Mouse (Mus musculus): ENCODE measurements around the gene BC004004. TPM values are rescaled to one million over a fixed set of nuclear protein-coding genes. Genes with fewer than 3 reads are reported as not detected.
A peak's percentile ranks its signal among the peaks of the same experiment; 100 is the strongest.
"Not testable (repeated sequence)": the region's sequence is repeated elsewhere in the genome, so short reads cannot be mapped to it uniquely, and the experiment has no call there.

Gene BC004004
- polyA plus RNA-seq, 1 experiment from 2014 or later = 83.0 TPM

DNA sequence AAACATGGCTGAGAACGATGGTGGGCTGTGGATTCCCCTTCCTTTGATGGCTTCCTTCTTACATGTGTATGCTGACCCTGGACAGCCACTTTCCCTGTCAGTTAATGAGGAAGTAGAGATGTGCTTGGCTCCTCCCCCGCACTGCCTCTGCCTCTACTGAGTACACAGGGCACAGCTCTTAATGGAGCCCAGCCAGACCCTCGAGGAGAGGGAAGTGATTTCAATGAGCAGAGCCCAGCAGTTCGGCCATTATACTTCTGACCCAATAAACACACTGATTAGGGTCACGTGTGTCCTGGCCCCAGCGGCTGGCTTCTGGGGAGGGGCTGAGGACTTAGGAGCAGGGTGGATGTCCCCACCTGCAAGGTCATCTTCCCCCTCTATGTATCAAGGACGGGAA lies 22.9 kb upstream of the BC004004 start:
- Histone ChIP-seq H3K27me3 (ENCODE audit: control insufficient read depth, insufficient read depth, low read length) (no peaks in the 10 kb centered on the region), H3K9me3 (replicated peaks; ENCODE audit: control insufficient read depth, low read length) (no peaks in the 10 kb centered on the region), H3K36me3 (ENCODE audit: control insufficient read depth, insufficient read depth, low read length) (peaks cover 5% of the 10 kb centered on the region; the same call in 1 of the 2 replicates), H3K9ac (ENCODE audit: low read length) (no peak overlapping the region), H3K4me1 (ENCODE audit: control insufficient read depth, insufficient read depth, low read length) (peaks cover 3% of the 10 kb centered on the region), H3K4me3 (replicated peaks; ENCODE audit: low read length) (no peak overlapping the region), H3K4me2 (ENCODE audit: low read depth, low read length) (no peak overlapping the region), H3K27ac (ENCODE audit: low read length) (no peak overlapping the region)
- ATAC-seq (ENCODE audit: insufficient read depth, low FRiP score) = no peak
- WGBS = 42% methylated on average over 7 of the region's 7 CpGs

DNA sequence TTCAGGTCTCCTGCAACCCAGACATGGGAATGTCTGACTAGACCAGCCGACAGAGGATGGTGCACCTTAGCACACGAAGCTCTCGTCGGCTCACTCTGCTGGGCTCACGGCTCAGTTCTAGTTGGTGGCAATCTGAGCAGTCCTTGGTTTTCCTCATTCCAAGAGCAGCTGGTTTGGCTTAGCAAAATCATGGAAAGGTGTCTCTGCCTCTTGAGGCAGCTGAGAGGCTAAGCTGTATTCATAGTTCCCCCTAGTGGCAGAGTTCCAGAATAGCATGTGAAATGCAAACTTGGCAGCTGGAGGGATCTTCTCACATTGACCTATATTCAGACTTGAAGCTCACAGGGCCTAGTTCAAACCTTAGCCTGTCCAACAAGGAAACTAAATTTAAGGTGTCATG lies 22.0 kb upstream of the BC004004 start:
- Histone ChIP-seq H3K4me3 (replicated peaks; ENCODE audit: low read length) (no peak overlapping the region), H3K9ac (ENCODE audit: low read length) (no peak overlapping the region), H3K27me3 (ENCODE audit: control insufficient read depth, insufficient read depth, low read length) (no peaks in the 10 kb centered on the region), H3K4me1 (ENCODE audit: control insufficient read depth, insufficient read depth, low read length) (peaks cover 5% of the 10 kb centered on the region), H3K27ac (ENCODE audit: low read length) (no peak overlapping the region), H3K9me3 (replicated peaks; ENCODE audit: control insufficient read depth, low read length) (no peaks in the 10 kb centered on the region), H3K4me2 (ENCODE audit: low read depth, low read length) (no peak overlapping the region), H3K36me3 (ENCODE audit: control insufficient read depth, insufficient read depth, low read length) (peaks cover 12% of the 10 kb centered on the region)
- 29% methylated on average over 5 of the region's 5 CpGs for WGBS
- ATAC-seq (ENCODE audit: insufficient read depth, low FRiP score) = peak; percentile 50; the same call in 1 of the 2 replicates

DNA sequence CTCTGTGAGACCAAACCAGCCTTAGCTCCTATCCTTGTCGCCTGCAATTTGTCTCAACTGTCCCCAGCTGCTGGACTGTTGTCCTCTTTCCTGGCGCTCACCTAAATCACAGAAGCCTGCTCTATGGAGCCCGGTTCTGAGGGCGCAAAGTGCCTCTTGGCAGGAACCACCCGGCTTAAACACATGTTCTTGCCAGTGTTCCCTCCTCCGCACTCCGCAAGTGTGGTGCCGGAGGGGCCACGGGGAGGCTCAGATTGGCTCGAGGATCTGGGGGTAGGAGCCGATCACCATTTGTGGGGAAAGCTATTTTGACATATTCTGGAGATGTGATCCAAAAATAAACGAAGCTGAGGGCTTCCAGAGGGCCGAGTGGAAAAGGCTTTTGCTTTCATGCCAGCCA lies 20.7 kb upstream of the BC004004 start:
- no peak overlapping the region for H3K9ac ChIP-seq (ENCODE audit: low read length)
- H3K27me3 ChIP-seq (ENCODE audit: control insufficient read depth, insufficient read depth, low read length) = no peaks in the 10 kb centered on the region
- peaks cover 12% of the 10 kb centered on the region for H3K36me3 ChIP-seq (ENCODE audit: control insufficient read depth, insufficient read depth, low read length)
- H3K4me3 ChIP-seq (replicated peaks; ENCODE audit: low read length) = no peak overlapping the region
- peaks cover 11% of the 10 kb centered on the region for H3K4me1 ChIP-seq (ENCODE audit: control insufficient read depth, insufficient read depth, low read length)
- WGBS = 67% methylated on average over 13 of the region's 13 CpGs
- no peaks in the 10 kb centered on the region for H3K9me3 ChIP-seq (replicated peaks; ENCODE audit: control insufficient read depth, low read length)
- no peak for ATAC-seq (ENCODE audit: insufficient read depth, low FRiP score)
- no peak overlapping the region for H3K27ac ChIP-seq (ENCODE audit: low read length)
- H3K4me2 ChIP-seq (ENCODE audit: low read depth, low read length) = no peak overlapping the region

DNA sequence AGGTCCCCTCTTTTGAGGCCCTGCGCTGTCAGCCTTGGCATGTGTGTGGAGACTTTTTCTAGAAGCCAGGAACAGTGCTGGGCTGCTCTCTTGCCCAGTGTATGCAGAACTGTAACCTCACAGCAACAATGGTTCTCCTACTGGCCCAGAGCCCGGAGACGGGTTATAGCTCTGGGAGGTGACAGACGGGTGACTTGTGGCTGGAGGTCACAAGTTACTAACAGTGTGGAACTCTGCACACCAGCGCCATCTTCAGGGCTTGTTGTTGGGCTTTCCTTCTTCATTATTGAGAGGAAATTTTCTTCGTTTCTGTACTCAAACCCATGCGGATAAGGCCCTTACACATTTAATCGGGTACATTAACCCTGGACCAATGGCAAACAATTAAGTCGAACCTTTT lies 19.1 kb upstream of the BC004004 start:
- no peaks in the 10 kb centered on the region for H3K27me3 ChIP-seq (ENCODE audit: control insufficient read depth, insufficient read depth, low read length)
- H3K9ac ChIP-seq (ENCODE audit: low read length) = no peak overlapping the region
- peaks cover 11% of the 10 kb centered on the region for H3K4me1 ChIP-seq (ENCODE audit: control insufficient read depth, insufficient read depth, low read length)
- H3K27ac ChIP-seq (ENCODE audit: low read length) = no peak overlapping the region
- no peak overlapping the region for H3K4me3 ChIP-seq (replicated peaks; ENCODE audit: low read length)
- no peak for ATAC-seq (ENCODE audit: insufficient read depth, low FRiP score)
- no peak overlapping the region for H3K4me2 ChIP-seq (ENCODE audit: low read depth, low read length)
- WGBS = 60% methylated on average over 9 of the region's 9 CpGs
- peaks cover 12% of the 10 kb centered on the region for H3K36me3 ChIP-seq (ENCODE audit: control insufficient read depth, insufficient read depth, low read length)
- no peaks in the 10 kb centered on the region for H3K9me3 ChIP-seq (replicated peaks; ENCODE audit: control insufficient read depth, low read length)

DNA sequence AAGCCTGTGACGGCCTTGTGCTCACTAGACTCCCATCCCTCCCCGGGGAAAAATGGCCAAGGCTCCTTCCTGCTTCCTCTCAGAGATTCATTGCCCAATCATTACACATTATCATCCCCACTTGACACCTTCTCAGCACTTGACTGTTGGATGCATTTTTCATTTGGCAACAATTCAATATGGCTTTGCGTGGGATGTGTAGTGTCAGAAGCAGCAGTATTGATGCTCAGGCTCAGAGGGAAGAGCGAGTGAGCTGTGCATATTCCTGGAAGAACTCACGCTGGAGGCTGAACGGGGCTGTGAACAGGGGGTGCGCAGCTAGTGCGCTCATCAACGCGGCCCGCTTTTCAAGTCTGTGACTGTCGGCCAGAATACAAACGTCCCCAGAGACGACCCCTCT lies 17.6 kb upstream of the BC004004 start:
- H3K27ac ChIP-seq (ENCODE audit: low read length); ATAC-seq (ENCODE audit: insufficient read depth, low FRiP score); H3K4me3 ChIP-seq (replicated peaks; ENCODE audit: low read length); H3K9ac ChIP-seq (ENCODE audit: low read length); H3K9me3 ChIP-seq (replicated peaks; ENCODE audit: control insufficient read depth, low read length); H3K4me2 ChIP-seq (ENCODE audit: low read depth, low read length); H3K27me3 ChIP-seq (ENCODE audit: control insufficient read depth, insufficient read depth, low read length): not testable (repeated sequence)
- Histone ChIP-seq H3K36me3 (ENCODE audit: control insufficient read depth, insufficient read depth, low read length) (peaks cover 12% of the 10 kb centered on the region), H3K4me1 (ENCODE audit: control insufficient read depth, insufficient read depth, low read length) (peaks cover 11% of the 10 kb centered on the region)
- WGBS = 75% methylated on average over 14 of the region's 14 CpGs

DNA sequence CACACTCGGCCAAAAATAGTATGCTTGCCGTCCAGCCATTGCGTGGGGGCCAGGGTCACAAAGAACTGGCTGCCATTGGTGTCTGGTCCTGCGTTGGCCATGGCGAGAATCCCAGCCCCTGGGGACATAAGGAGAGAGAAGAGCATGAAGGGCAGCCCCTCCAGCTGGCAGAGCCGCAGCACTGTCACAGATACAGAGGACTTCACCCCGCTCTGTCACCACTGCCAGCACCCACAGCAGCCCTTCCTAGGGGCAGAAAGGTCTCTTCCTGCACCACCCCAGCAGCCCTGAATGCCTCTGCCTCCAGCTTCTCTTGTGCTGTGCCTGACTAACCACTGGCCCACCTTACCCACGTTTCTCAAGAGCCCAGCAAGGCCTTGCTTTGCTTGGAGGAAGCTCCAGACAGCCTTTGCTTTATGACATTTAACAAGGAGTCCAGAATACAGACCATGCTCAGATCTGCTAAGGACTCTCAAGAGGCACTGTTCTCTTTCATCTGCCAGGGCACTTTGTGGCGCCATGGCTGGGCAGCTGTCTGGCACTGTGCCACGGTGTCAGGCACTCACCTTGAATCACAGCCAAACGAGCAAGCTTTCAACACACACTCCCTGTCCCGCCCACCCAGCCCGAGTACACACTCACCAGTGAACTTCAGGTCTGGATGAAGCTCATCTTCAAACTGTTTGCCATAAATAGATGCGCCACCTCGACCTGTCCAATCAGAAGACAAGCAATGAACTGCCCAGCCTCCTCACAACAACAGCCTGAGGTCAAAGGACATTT lies 16.8 kb upstream of the BC004004 start:
- H3K27ac ChIP-seq (ENCODE audit: low read length) = peak overlapping the region; percentile 41; the same call in 1 of the 2 replicates
- H3K27me3 ChIP-seq (ENCODE audit: control insufficient read depth, insufficient read depth, low read length) = no peaks in the 10 kb centered on the region
- WGBS = 70% methylated on average over 15 of the region's 15 CpGs
- H3K36me3 ChIP-seq (ENCODE audit: control insufficient read depth, insufficient read depth, low read length) = peaks cover 12% of the 10 kb centered on the region
- H3K9ac ChIP-seq (ENCODE audit: low read length) = no peak overlapping the region
- no peak overlapping the region for H3K4me2 ChIP-seq (ENCODE audit: low read depth, low read length)
- peaks cover 8% of the 10 kb centered on the region; the same call in 1 of the 2 replicates for H3K4me1 ChIP-seq (ENCODE audit: control insufficient read depth, insufficient read depth, low read length)
- H3K4me3 ChIP-seq (replicated peaks; ENCODE audit: low read length) = no peak overlapping the region
- peak; percentile 35; the same call in 1 of the 2 replicates for ATAC-seq (ENCODE audit: insufficient read depth, low FRiP score)
- no peaks in the 10 kb centered on the region for H3K9me3 ChIP-seq (replicated peaks; ENCODE audit: control insufficient read depth, low read length)

DNA sequence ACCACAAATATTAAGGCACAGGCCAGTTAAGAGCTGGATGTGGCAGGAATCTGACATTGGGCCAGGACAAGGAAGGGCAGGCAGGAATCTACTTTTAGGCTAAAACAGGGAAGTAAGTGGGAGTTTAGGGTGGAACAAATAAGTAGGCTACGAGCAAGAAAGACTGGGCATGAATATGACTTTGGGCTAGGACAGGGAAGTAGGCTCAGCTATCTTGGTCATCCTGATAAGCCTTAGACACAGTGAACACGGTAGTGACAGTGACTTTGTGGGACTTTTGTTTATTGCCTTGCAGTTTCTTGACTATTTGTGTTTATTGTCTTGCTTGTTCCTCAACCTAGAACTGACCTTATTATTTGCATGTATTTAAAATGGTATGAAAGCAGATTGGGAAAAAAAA lies 15.4 kb upstream of the BC004004 start:
- H3K4me2 ChIP-seq (ENCODE audit: low read depth, low read length) = no peak overlapping the region
- no peak overlapping the region for H3K27ac ChIP-seq (ENCODE audit: low read length)
- H3K9me3 ChIP-seq (replicated peaks; ENCODE audit: control insufficient read depth, low read length) = no peaks in the 10 kb centered on the region
- H3K9ac ChIP-seq (ENCODE audit: low read length) = no peak overlapping the region
- peaks cover 8% of the 10 kb centered on the region; the same call in 1 of the 2 replicates for H3K4me1 ChIP-seq (ENCODE audit: control insufficient read depth, insufficient read depth, low read length)
- H3K4me3 ChIP-seq (replicated peaks; ENCODE audit: low read length) = no peak overlapping the region
- ATAC-seq (ENCODE audit: insufficient read depth, low FRiP score) = no peak
- 87% methylated on average over 2 of the region's 2 CpGs for WGBS
- H3K36me3 ChIP-seq (ENCODE audit: control insufficient read depth, insufficient read depth, low read length) = peaks cover 16% of the 10 kb centered on the region
- H3K27me3 ChIP-seq (ENCODE audit: control insufficient read depth, insufficient read depth, low read length) = no peaks in the 10 kb centered on the region

DNA sequence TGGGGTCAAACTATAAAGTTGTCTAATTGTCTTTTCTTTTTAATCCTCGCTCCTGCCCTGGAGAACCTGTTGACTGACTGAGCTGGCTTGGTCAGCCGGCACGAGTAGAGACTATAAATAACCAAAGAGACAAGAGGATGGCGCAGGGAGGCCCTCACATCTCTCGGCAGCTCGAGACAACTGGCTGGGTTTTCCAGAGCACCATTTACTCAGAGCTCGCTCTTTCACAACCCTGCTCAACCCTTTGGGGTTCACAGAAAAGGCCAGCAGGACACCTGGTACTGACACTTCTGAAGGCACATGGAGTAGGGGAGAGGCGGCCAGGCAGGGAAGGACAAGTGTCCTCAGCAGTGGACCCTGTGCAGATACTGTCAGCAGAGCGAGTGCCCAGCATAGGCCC lies 14.9 kb upstream of the BC004004 start:
- H3K9ac ChIP-seq (ENCODE audit: low read length) = no peak overlapping the region

DNA sequence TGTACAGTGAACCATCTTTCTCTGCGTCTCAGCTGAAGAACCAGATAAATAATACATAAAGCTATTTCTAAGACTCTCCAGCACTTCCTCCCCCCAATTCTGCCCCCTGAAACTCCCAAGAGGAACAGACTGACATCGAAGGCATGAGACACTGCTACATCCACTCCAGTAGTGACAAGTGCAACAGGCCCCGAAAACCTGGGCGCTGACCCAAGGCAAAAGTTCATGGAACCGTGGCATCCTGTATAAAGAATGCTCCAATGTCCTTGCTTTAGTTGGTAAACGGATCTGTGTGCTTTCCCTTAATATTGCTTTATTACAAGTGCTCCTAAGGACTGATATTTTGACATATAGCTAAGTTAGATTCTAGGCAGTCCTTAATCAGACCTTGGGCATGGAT lies 13.8 kb upstream of the BC004004 start:
- not testable (repeated sequence) for H3K27ac ChIP-seq (ENCODE audit: low read length); H3K4me3 ChIP-seq (replicated peaks; ENCODE audit: low read length); H3K4me2 ChIP-seq (ENCODE audit: low read depth, low read length); H3K4me1 ChIP-seq (ENCODE audit: control insufficient read depth, insufficient read depth, low read length); H3K9ac ChIP-seq (ENCODE audit: low read length); H3K9me3 ChIP-seq (replicated peaks; ENCODE audit: control insufficient read depth, low read length); ATAC-seq (ENCODE audit: insufficient read depth, low FRiP score); H3K27me3 ChIP-seq (ENCODE audit: control insufficient read depth, insufficient read depth, low read length)
- 87% methylated on average over 6 of the region's 6 CpGs for WGBS
- peaks cover 20% of the 10 kb centered on the region for H3K36me3 ChIP-seq (ENCODE audit: control insufficient read depth, insufficient read depth, low read length)

More for the DNA sequence above, 14.9 kb upstream of the BC004004 start:
- Histone ChIP-seq H3K36me3 (ENCODE audit: control insufficient read depth, insufficient read depth, low read length) (peaks cover 20% of the 10 kb centered on the region), H3K27me3 (ENCODE audit: control insufficient read depth, insufficient read depth, low read length) (no peaks in the 10 kb centered on the region), H3K27ac (ENCODE audit: low read length) (no peak overlapping the region), H3K4me1 (ENCODE audit: control insufficient read depth, insufficient read depth, low read length) (peaks cover 8% of the 10 kb centered on the region; the same call in 1 of the 2 replicates), H3K4me2 (ENCODE audit: low read depth, low read length) (no peak overlapping the region), H3K9me3 (replicated peaks; ENCODE audit: control insufficient read depth, low read length) (no peaks in the 10 kb centered on the region), H3K4me3 (replicated peaks; ENCODE audit: low read length) (no peak overlapping the region)
- no peak for ATAC-seq (ENCODE audit: insufficient read depth, low FRiP score)
- 72% methylated on average over 9 of the region's 9 CpGs for WGBS
